Mouse (Mus musculus) hematopoietic stem cell, adult 5-6 weeks (primary cell): ENCODE data around the gene Snx6. TPM values are rescaled to one million over a fixed set of nuclear protein-coding genes. Genes with fewer than 3 reads are reported as not detected.
"Not testable (repeated sequence)": the region's sequence is repeated elsewhere in the genome, so short reads cannot be mapped to it uniquely, and the experiment has no call there.

ENCODE experiments used
- ATAC-seq, 2 experiments: fragments of 125-278 bp in 1 of 2; replicated peaks in 1 of 2; 2 replicates each; pipeline ENCODE4 v1.8.0; 2016 to 2017; ENCODE audit warnings: inconsistent platforms in 2 of 2, mild to moderate bottlenecking in 2 of 2, moderate number of reproducible peaks in 2 of 2, low read depth in 1 of 2, moderate TSS enrichment in 1 of 2; ENCODE audit not compliant: low FRiP score in 2 of 2, poor library complexity in 2 of 2, severe bottlenecking in 2 of 2, insufficient read depth in 1 of 2, low TSS enrichment in 1 of 2
- total RNA-seq: library from RNA; stranded (forward); fragments of 172-1452, 232-1000 nt; gene quantifications from 2 replicates; pipeline ENCODE4 v1.2.3, GENCODE M21; 2017

Gene Snx6
- total RNA-seq, 1 experiment from 2014 or later, result 108 TPM

GRCm38 (mm10) chr12:54729140-54730059, 66.1 kb downstream of the Snx6 start:
- peak; percentile 79 to 83 for ATAC-seq

- peak; percentile 80 to 81 for ATAC-seq
These were observed 76.4 kb downstream of the Snx6 start for GRCm38 (mm10) chr12:54718871-54719786.

GRCm38 (mm10) chr12:54717516-54717915, 78.0 kb downstream of the Snx6 start:
- ATAC-seq, result not testable (repeated sequence)

GRCm38 (mm10) chr12:54713822-54714626, 81.5 kb downstream of the Snx6 start:
- ATAC-seq, result peak; percentile 7 to 36

- peak; percentile 65 to 70 for ATAC-seq
These were observed 85.0 kb downstream of the Snx6 start for GRCm38 (mm10) chr12:54710494-54710879.

- ATAC-seq, result peak; percentile 10 to 19; a peak in 2 of 4 replicates
These were observed 85.6 kb downstream of the Snx6 start for GRCm38 (mm10) chr12:54709691-54710493.

- ATAC-seq, result no peak
These were observed 96.1 kb downstream of the Snx6 start for GRCm38 (mm10) chr12:54699394-54699793.

- ATAC-seq, result no peak
These were observed 97.7 kb downstream of the Snx6 start for GRCm38 (mm10) chr12:54697791-54698250.

- ATAC-seq, result peak; percentile 42 to 47
These were observed 98.4 kb downstream of the Snx6 start for GRCm38 (mm10) chr12:54697003-54697597.

Other genes with a start within 250 kb of the Snx6 start
- gene Sptssa, start 139.1 kb downstream of the Snx6 start, total RNA-seq, result 210 and 247 TPM in 2 replicates
- 66.3 and 116 TPM in 2 replicates for gene Eapp, start 99.8 kb downstream of the Snx6 start, total RNA-seq
- 26.1 and 51.2 TPM in 2 replicates for gene Cfl2, start 67.2 kb upstream of the Snx6 start, total RNA-seq
- not detected in 2 replicates for gene Gm20403, start 190.8 kb upstream of the Snx6 start, total RNA-seq
- gene Baz1a, start 218.6 kb upstream of the Snx6 start, total RNA-seq, result 66.6 and 74.0 TPM in 2 replicates